Mouse (Mus musculus) myocyte (in vitro differentiated cells): ENCODE results near the gene Trpv4.

ENCODE experiments used
- E2F4 ChIP-seq: IDR thresholded peaks from one replicate; pipeline ENCODE4 v1.6.1; 2011; ENCODE audit warnings: mild to moderate bottlenecking, control low read depth, moderate library complexity; ENCODE audit not compliant: insufficient read depth
- MAX ChIP-seq: IDR thresholded peaks from one replicate; pipeline ENCODE4 v1.6.1; 2011; ENCODE audit warnings: low read depth, mild to moderate bottlenecking, control low read depth
- POLR2A ChIP-seq: IDR thresholded peaks from one replicate; pipeline ENCODE4 v1.6.1; 2011; ENCODE audit warnings: low read depth, mild to moderate bottlenecking, control low read depth, moderate library complexity; ENCODE audit not compliant: insufficient read length
- POLR2AphosphoS2 ChIP-seq: IDR thresholded peaks from one replicate; pipeline ENCODE4 v1.6.1; 2011; ENCODE audit warnings: low read depth, control low read depth; ENCODE audit not compliant: insufficient read length
- USF1 ChIP-seq: IDR thresholded peaks from one replicate; pipeline ENCODE4 v1.6.1; 2011; ENCODE audit warnings: low read depth, mild to moderate bottlenecking, control low read depth, moderate library complexity

GRCm38 (mm10) chr5:114638769-114639644 lies 19.2 kb downstream of the Trpv4 start:
- TF ChIP-seq POLR2AphosphoS2 (no peak), USF1 (no peak), POLR2A (no peak), E2F4 (no peak), MAX (no peak)
